Mouse (Mus musculus) T-helper 1 cell (primary cell): ENCODE measurements around the gene Hba-a1.
"Not testable (repeated sequence)": the region's sequence is repeated elsewhere in the genome, so short reads cannot be mapped to it uniquely, and the experiment has no call there.

Experiments
- in situ Hi-C: fragments of 300-600 bp; cut with MboI, MseI; formaldehyde crosslinking; loops from one replicate; pipeline ENCODE4 v1.15.1; 2025; ENCODE audit warnings: high pct_unique_total_duplicates

Hba-a1 gene

GRCm38 (mm10) chr11:32283091-32283777 is at the start of gene Hba-a1:
Hba-a1 (plus strand) TSS chr11:32283511.
- in situ Hi-C loops, result not testable (repeated sequence)

GRCm38 (mm10) chr11:32233895-32234294 is 49.4 kb upstream of the Hba-a1 start:
- in situ Hi-C loops, result no loop called here

- in situ Hi-C loops, result no loop called here
Measured at GRCm38 (mm10) chr11:32234816-32235485, 48.4 kb upstream of the Hba-a1 start.

- in situ Hi-C loops, result no loop called here
Measured at GRCm38 (mm10) chr11:32235646-32236045, 47.7 kb upstream of the Hba-a1 start.

GRCm38 (mm10) chr11:32236132-32236531 is 47.2 kb upstream of the Hba-a1 start:
- in situ Hi-C loops, result no loop called here

- in situ Hi-C loops, result no loop called here
Measured at GRCm38 (mm10) chr11:32236712-32237410, 46.5 kb upstream of the Hba-a1 start.

GRCm38 (mm10) chr11:32237411-32237795 is 45.9 kb upstream of the Hba-a1 start:
- in situ Hi-C loops, result no loop called here

- in situ Hi-C loops, result no loop called here
Measured at GRCm38 (mm10) chr11:32238093-32238860, 45.0 kb upstream of the Hba-a1 start.

GRCm38 (mm10) chr11:32241391-32241790 is 41.9 kb upstream of the Hba-a1 start:
- in situ Hi-C loops, result no loop called here

GRCm38 (mm10) chr11:32242209-32242608 is 41.1 kb upstream of the Hba-a1 start:
- in situ Hi-C loops, result no loop called here

GRCm38 (mm10) chr11:32243205-32243955 is 39.9 kb upstream of the Hba-a1 start:
- in situ Hi-C loops, result no loop called here

GRCm38 (mm10) chr11:32244064-32244463 is 39.2 kb upstream of the Hba-a1 start:
- in situ Hi-C loops, result no loop called here

GRCm38 (mm10) chr11:32244617-32245016 is 38.7 kb upstream of the Hba-a1 start:
- in situ Hi-C loops, result no loop called here

GRCm38 (mm10) chr11:32245614-32246013 is 37.7 kb upstream of the Hba-a1 start:
- in situ Hi-C loops, result no loop called here

GRCm38 (mm10) chr11:32247068-32247467 is 36.2 kb upstream of the Hba-a1 start:
- in situ Hi-C loops, result no loop called here

GRCm38 (mm10) chr11:32248350-32248749 is 35.0 kb upstream of the Hba-a1 start:
- in situ Hi-C loops, result no loop called here

GRCm38 (mm10) chr11:32250880-32251763 is 32.2 kb upstream of the Hba-a1 start:
- in situ Hi-C loops, result no loop called here

- in situ Hi-C loops, result no loop called here
Measured at GRCm38 (mm10) chr11:32253121-32253520, 30.2 kb upstream of the Hba-a1 start.

GRCm38 (mm10) chr11:32256146-32256545 is 27.2 kb upstream of the Hba-a1 start:
- in situ Hi-C loops, result no loop called here

- in situ Hi-C loops, result no loop called here
Measured at GRCm38 (mm10) chr11:32256566-32256965, 26.7 kb upstream of the Hba-a1 start.
